Mouse (Mus musculus) right cerebral cortex, postnatal 14 days (tissue): ENCODE data around the gene P2rx3.

ENCODE experiments used
- DNase-seq: peaks from one replicate; pipeline ENCODE4 v3.0.0; 2022

Gene P2rx3

GRCm38 (mm10) chr2:85038336-85038735 lies 1.1 kb upstream of the P2rx3 start:
- DNase-seq: no peak

- no peak for DNase-seq
Observed at GRCm38 (mm10) chr2:85036507-85037046, 685 bp downstream of the P2rx3 start.

GRCm38 (mm10) chr2:85034169-85034568 lies 3.1 kb downstream of the P2rx3 start:
- no peak for DNase-seq

GRCm38 (mm10) chr2:85033121-85033520 lies 4.1 kb downstream of the P2rx3 start:
- DNase-seq: no peak

- DNase-seq: no peak
Observed at GRCm38 (mm10) chr2:85030989-85031388, 6.3 kb downstream of the P2rx3 start.

- DNase-seq: no peak
Observed at GRCm38 (mm10) chr2:85029897-85030296, 7.4 kb downstream of the P2rx3 start.

- DNase-seq: no peak
Observed at GRCm38 (mm10) chr2:85027281-85027680, 10.0 kb downstream of the P2rx3 start.

GRCm38 (mm10) chr2:85026178-85026577 lies 11.1 kb downstream of the P2rx3 start:
- DNase-seq: no peak

GRCm38 (mm10) chr2:85022043-85022442 lies 15.2 kb downstream of the P2rx3 start:
- no peak for DNase-seq

GRCm38 (mm10) chr2:85014588-85014982 lies 22.7 kb downstream of the P2rx3 start:
- no peak for DNase-seq

GRCm38 (mm10) chr2:85013826-85014587 lies 23.3 kb downstream of the P2rx3 start:
- DNase-seq: no peak

- peak; percentile 26 for DNase-seq
Observed at GRCm38 (mm10) chr2:85012679-85013078, 24.6 kb downstream of the P2rx3 start.

GRCm38 (mm10) chr2:85011906-85012604 lies 25.2 kb downstream of the P2rx3 start:
- DNase-seq: no peak

GRCm38 (mm10) chr2:85009212-85009611 lies 28.1 kb downstream of the P2rx3 start:
- no peak for DNase-seq

GRCm38 (mm10) chr2:85007729-85008128 lies 29.5 kb downstream of the P2rx3 start:
- DNase-seq: no peak

GRCm38 (mm10) chr2:85006600-85006999 lies 30.7 kb downstream of the P2rx3 start:
- DNase-seq: no peak

- DNase-seq: peak; percentile 26
Observed at GRCm38 (mm10) chr2:85004341-85004740, 32.9 kb downstream of the P2rx3 start.

- no peak for DNase-seq
Observed at GRCm38 (mm10) chr2:85002575-85002974, 34.7 kb downstream of the P2rx3 start.

GRCm38 (mm10) chr2:85001497-85001896 lies 35.8 kb downstream of the P2rx3 start:
- no peak for DNase-seq

- DNase-seq: no peak
Observed at GRCm38 (mm10) chr2:84999486-85000181, 37.6 kb downstream of the P2rx3 start.

GRCm38 (mm10) chr2:84996376-84996775 lies 40.9 kb downstream of the P2rx3 start:
- no peak for DNase-seq

GRCm38 (mm10) chr2:84987930-84988329 lies 49.3 kb downstream of the P2rx3 start, which contains the start of gene Prg3:
Gene Prg3, plus strand, starts transcription at chr2:84988215.
- DNase-seq: no peak

- DNase-seq: no peak
Observed at GRCm38 (mm10) chr2:84980188-84980587, 57.1 kb downstream of the P2rx3 start, which contains the start of gene Prg2. Gene Prg2, plus strand, starts transcription at chr2:84980461.
